Mouse (Mus musculus) limb, embryonic 14.5 days (tissue): ENCODE data around the gene Traf5. TPM values are rescaled to one million over a fixed set of nuclear protein-coding genes. Genes with fewer than 3 reads are reported as not detected.
A peak's percentile ranks its signal among the peaks of the same experiment; 100 is the strongest.

Source experiments
- ATAC-seq: fragments of 200-750 bp; cut with Nextera tagmentation; 2 replicates; pipeline ENCODE4 v1.8.0; 2017; ENCODE audit warnings: low read depth, moderate number of reproducible peaks, moderate TSS enrichment; ENCODE audit not compliant: low FRiP score
- DNase-seq: peaks from one replicate; pipeline ENCODE4 v3.0.0-alpha.2; 2015; ENCODE audit warnings: low spot score
- H3K27ac ChIP-seq: fragments of 300-500 bp; sonication (generic); replicated peaks from 2 replicates; pipeline ENCODE4 v1.5.1; 2014; ENCODE audit warnings: low read depth, mild to moderate bottlenecking, low read length, moderate library complexity, mixed read lengths
- H3K27me3 ChIP-seq: fragments of 300-500 bp; sonication (generic); 2 replicates; pipeline ENCODE4 v1.6.1; 2014; ENCODE audit warnings: low read length, mixed read lengths; ENCODE audit not compliant: control insufficient read depth, insufficient read depth
- H3K36me3 ChIP-seq: fragments of 300-500 bp; sonication (generic); 2 replicates; pipeline ENCODE4 v1.6.1; 2014; ENCODE audit warnings: mild to moderate bottlenecking, low read length, moderate library complexity, mixed read lengths; ENCODE audit not compliant: control insufficient read depth, insufficient read depth
- H3K4me1 ChIP-seq: fragments of 300-500 bp; sonication (generic); 2 replicates; pipeline ENCODE4 v1.6.1; 2014; ENCODE audit warnings: antibody characterized with exemption, low read length, mixed read lengths; ENCODE audit not compliant: control insufficient read depth, insufficient read depth
- H3K4me2 ChIP-seq: fragments of 300-500 bp; sonication (generic); replicated peaks from 2 replicates; pipeline ENCODE4 v1.6.1; 2014; ENCODE audit warnings: low read depth, mild to moderate bottlenecking, low read length, moderate library complexity; ENCODE audit not compliant: severe bottlenecking
- H3K4me3 ChIP-seq: fragments of 300-500 bp; sonication (generic); replicated peaks from 2 replicates; pipeline ENCODE4 v1.5.1; 2014; ENCODE audit warnings: low read length
- H3K9ac ChIP-seq: fragments of 300-500 bp; sonication (generic); 2 replicates; pipeline ENCODE4 v1.6.1; 2014; ENCODE audit warnings: mild to moderate bottlenecking, low read depth, low read length, moderate library complexity; ENCODE audit not compliant: severe bottlenecking
- H3K9me3 ChIP-seq: fragments of 300-500 bp; sonication (generic); 2 replicates; pipeline ENCODE4 v1.6.1; 2016; ENCODE audit warnings: low read length; ENCODE audit not compliant: control insufficient read depth
- POLR2A ChIP-seq: fragments of 200-500 bp; IDR thresholded peaks from 2 replicates; pipeline ENCODE4 v1.8.0; 2012; ENCODE audit warnings: inconsistent platforms, mild to moderate bottlenecking, moderate library complexity, borderline replicate concordance; ENCODE audit not compliant: insufficient read depth, insufficient read length; ENCODE audit errors: extremely low read depth
- WGBS: fragments of 180-500 bp; shearing (Covaris S2); extraction: QIAGEN DNeasy Blood & Tissue Kit; methylation state at CpG from one replicate; pipeline ENCODE4 v1.1.7; 2014; 5-methylcytosine and 5-hydroxymethylcytosine counted together
- polyA plus RNA-seq, 2 experiments: library from polyadenylated mRNA; depleted of rRNA in 1 of 2; stranded (reverse) in 1 of 2; unstranded in 1 of 2; fragments of >200 nt; fragmentation: Nextera tagmentation in 1 of 2; extraction: Ambion mirVana in 1 of 2; gene quantifications; 2 replicates each; pipeline versions ENCODE4 v1.2.1 to v1.2.3; 2012 to 2014

The Traf5 gene
- polyA plus RNA-seq, 2 experiments, result 19.1 to 21.0 TPM

DNA sequence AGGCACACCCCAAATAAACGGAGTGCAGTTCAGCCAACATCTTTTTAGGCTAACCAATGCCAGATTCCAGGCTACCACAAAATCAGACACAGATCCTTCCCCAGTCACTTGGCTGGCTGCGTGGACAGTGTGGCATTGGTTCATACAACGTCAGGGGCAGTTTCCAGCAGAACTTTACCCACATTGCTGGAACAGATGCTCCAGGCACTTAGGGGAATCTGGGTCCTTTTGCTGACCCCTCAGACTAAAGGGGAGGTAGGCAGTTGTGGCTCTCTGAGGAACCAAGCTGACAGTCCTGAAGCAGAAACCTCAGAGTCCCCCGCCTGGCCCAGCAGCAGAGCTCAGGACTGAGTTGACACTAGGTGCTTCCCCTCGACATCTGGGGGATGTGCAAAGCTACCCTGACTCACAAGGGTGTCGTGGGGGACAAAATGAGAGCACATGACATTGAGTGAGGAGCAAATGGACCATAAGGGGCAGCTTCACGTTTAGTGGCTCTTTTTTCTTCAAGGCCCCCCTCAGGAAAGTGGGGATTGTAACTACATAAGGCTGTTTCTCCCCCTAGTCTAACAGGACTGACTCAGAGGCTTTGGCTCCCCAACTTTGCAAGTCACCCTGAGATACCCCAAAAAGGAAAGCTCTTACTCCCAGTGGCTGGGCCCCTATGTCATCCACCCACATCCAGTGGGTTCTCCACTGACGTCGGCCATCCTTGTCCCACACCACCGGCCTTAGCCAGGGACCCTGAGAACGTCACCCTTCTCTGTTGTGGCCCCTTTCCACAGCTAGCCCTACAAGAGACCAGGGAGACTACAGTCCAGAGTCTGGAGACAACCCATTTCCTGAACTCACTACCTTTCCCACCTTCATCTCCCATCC lies 1.4 kb downstream of the Traf5 start:
- Histone ChIP-seq H3K9ac (peak overlapping the region; percentile 80), H3K9me3 (no peaks in the 10 kb centered on the region), H3K4me1 (peaks cover 11% of the 10 kb centered on the region; the same call in 1 of the 2 replicates), H3K4me3 (peak overlapping the region; percentile 65; the same call in 1 of the 2 replicates), H3K4me2 (peak overlapping the region; percentile 93), H3K27me3 (0 out of 2 replicates have a peak, but pooled peaks cover 5% of the 10 kb centered on the region), H3K36me3 (no peaks in the 10 kb centered on the region), H3K27ac (no peak overlapping the region)
- 65% methylated on average over 11 of the region's 11 CpGs for WGBS
- no peak for DNase-seq
- TF ChIP-seq POLR2A, result no peak
- ATAC-seq, result no peak

DNA sequence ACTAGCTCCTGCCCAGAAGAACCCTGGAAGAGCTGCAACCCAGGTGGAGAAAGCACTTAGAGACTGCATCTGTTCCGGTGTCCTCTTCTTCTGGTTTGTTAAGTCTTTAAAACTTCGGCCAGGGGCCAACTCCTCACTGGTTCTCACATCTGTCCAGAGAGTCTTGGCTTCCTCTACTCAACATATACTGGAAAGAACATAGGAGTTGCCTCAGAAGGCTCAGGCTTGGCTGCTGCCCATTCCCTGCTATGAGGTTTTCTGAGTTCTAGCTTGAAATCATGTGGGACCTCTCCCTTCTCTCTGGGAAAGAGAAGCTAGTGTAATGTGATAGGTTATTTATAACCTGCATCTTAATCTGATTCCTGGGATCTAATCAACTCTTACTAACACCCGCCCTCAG lies 2.1 kb downstream of the Traf5 start:
- Histone ChIP-seq H3K9ac (no peak overlapping the region), H3K4me2 (no peak overlapping the region)

GRCm38 (mm10) chr1:192089208-192090166 lies 2.9 kb downstream of the Traf5 start:
- Histone ChIP-seq H3K9me3 (no peaks in the 10 kb centered on the region), H3K27ac (no peak overlapping the region), H3K9ac (no peak overlapping the region), H3K4me3 (no peak overlapping the region), H3K36me3 (no peaks in the 10 kb centered on the region), H3K4me2 (no peak overlapping the region), H3K27me3 (0 out of 2 replicates have a peak, but pooled peaks cover 5% of the 10 kb centered on the region), H3K4me1 (peaks cover 11% of the 10 kb centered on the region; the same call in 1 of the 2 replicates)
- peak; percentile 18 for DNase-seq
- 0 out of 2 replicates have a peak, but pooled peaks have one; percentile 19 for ATAC-seq
- TF ChIP-seq POLR2A, result no peak
- 61% methylated on average over 9 of the region's 9 CpGs for WGBS

More for the DNA sequence above, 2.1 kb downstream of the Traf5 start:
- H3K27me3 ChIP-seq, result 0 out of 2 replicates have a peak, but pooled peaks cover 5% of the 10 kb centered on the region
- no peak for TF ChIP-seq POLR2A
- peaks cover 11% of the 10 kb centered on the region; the same call in 1 of the 2 replicates for H3K4me1 ChIP-seq
- H3K9me3 ChIP-seq, result no peaks in the 10 kb centered on the region
- no peak overlapping the region for H3K27ac ChIP-seq
- WGBS, result 66% methylated on average over 3 of the region's 3 CpGs
- H3K4me3 ChIP-seq, result no peak overlapping the region
- ATAC-seq, result no peak
- no peaks in the 10 kb centered on the region for H3K36me3 ChIP-seq
- peak; percentile 57 for DNase-seq

- Histone ChIP-seq H3K27me3 (0 out of 2 replicates have a peak, but pooled peaks cover 5% of the 10 kb centered on the region), H3K4me2 (no peak overlapping the region), H3K9me3 (no peaks in the 10 kb centered on the region), H3K27ac (no peak overlapping the region), H3K4me1 (peaks cover 11% of the 10 kb centered on the region; the same call in 1 of the 2 replicates), H3K4me3 (no peak overlapping the region), H3K36me3 (no peaks in the 10 kb centered on the region), H3K9ac (no peak overlapping the region)
- WGBS, result 56% methylated on average over 4 of the region's 4 CpGs
- TF ChIP-seq POLR2A, result no peak
- ATAC-seq, result no peak
- no peak for DNase-seq
Observed at GRCm38 (mm10) chr1:192088011-192088410, 4.3 kb downstream of the Traf5 start.

- ATAC-seq (no peak), DNase-seq (no peak)
- no peak overlapping the region for H3K9ac ChIP-seq
- no peaks in the 10 kb centered on the region for H3K9me3 ChIP-seq
- H3K27ac ChIP-seq, result no peak overlapping the region
- TF ChIP-seq POLR2A, result no peak
- WGBS, result 77% methylated on average over 4 of the region's 4 CpGs
- no peak overlapping the region for H3K4me3 ChIP-seq
- no peak overlapping the region for H3K4me2 ChIP-seq
- H3K4me1 ChIP-seq, result peaks cover 11% of the 10 kb centered on the region; the same call in 1 of the 2 replicates
- 0 out of 2 replicates have a peak, but pooled peaks cover 5% of the 10 kb centered on the region for H3K27me3 ChIP-seq
- H3K36me3 ChIP-seq, result no peaks in the 10 kb centered on the region
Observed at GRCm38 (mm10) chr1:192087098-192087497, 5.3 kb downstream of the Traf5 start.
